Mouse (Mus musculus): ENCODE measurements around the gene Atg14.

The Atg14 gene

DNA sequence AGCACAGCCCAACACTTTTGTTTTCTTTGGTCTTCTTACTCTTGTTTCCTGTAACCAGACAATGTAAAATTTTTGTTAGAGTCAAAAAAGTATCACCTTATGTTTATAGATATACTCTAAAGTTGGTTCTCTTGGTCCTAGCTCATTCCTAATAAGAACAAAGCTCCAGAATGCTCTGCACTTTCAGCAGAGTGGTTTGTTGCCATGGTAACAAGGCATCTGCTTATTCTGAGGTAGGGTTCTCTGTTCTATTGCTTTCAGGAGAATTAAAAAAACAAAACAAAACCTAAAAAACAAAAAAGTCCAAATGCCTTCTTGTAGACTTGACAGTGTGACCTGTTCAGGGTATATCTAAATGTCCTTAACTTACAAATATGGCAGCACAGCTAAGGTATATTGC is 62.4 kb downstream of the Atg14 start:
- DNase-seq (ENCODE audit: low read depth, low spot score) = no peak

GRCm38 (mm10) chr14:47506676-47507075 is 63.8 kb downstream of the Atg14 start:
- no peak for DNase-seq (ENCODE audit: low read depth, low spot score)

DNA sequence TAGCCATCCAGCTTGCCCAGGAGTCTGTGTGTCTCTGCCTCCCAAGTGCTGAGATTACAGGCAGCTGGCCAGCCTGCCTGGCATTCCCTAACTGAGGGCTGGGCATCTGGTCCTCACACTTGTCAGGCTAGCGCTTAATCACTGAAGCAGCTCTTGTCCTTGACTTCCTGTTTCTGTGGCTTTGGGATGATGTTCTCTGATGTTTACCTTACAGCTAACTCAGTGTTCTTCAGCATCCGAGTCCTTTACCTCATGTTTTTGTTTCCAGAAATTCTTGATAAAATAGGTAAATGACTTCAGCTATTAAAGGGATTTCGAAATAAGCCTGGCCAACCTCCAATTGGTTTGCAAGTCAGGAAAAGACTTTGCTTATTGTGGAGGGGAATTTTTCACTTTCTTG is 66.4 kb downstream of the Atg14 start:
- DNase-seq (ENCODE audit: low read depth, low spot score) = no peak

GRCm38 (mm10) chr14:47498632-47499031 is 71.8 kb downstream of the Atg14 start:
- DNase-seq (ENCODE audit: low read depth, low spot score) = no peak

GRCm38 (mm10) chr14:47497166-47497565 is 73.3 kb downstream of the Atg14 start:
- no peak for DNase-seq (ENCODE audit: low read depth, low spot score)

- DNase-seq (ENCODE audit: low read depth, low spot score) = no peak
Observed at GRCm38 (mm10) chr14:47495951-47496350, 74.5 kb downstream of the Atg14 start.

DNA sequence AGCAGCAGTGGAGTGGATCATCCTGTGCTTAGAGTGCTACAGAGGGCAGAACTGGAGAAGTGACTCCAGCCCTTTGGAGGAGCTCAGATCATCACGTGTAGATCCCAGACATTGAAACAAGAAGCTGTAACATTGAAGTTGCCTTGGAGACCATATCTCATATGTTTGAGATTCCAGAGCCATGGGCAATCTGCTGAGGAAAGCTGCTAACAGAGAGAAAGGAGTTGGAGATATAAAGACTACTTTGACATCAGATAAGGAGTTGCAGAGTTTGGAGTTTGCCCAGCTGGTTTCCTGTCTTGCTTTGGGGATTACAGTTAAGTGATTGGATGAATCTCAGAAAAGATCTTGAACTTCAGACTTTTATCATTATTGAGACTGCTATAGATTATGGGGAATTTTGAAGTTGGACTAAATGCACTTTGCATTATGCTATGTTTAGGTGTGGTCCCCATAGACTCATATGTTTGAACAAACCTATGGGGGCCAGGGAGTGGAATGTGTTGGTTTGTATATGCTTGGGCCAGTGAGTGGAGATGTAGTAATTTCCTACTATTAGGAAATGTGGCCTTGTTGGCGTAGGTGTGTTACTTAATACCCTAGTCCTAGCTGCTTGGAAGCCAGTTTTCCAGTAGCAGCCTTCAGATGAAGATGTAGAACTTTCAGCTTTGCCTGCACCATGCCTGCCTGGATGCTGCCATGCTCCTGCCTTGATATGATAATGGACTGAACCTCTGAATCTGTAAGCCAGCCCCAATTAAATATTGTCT is 76.7 kb downstream of the Atg14 start:
- no peak for DNase-seq (ENCODE audit: low read depth, low spot score)

All from embryo, embryonic 11.5 days (tissue).